Mouse (Mus musculus): ENCODE data around the gene Psg27.
"Not testable (repeated sequence)": the region's sequence is repeated elsewhere in the genome, so short reads cannot be mapped to it uniquely, and the experiment has no call there.

Psg27 gene

DNA sequence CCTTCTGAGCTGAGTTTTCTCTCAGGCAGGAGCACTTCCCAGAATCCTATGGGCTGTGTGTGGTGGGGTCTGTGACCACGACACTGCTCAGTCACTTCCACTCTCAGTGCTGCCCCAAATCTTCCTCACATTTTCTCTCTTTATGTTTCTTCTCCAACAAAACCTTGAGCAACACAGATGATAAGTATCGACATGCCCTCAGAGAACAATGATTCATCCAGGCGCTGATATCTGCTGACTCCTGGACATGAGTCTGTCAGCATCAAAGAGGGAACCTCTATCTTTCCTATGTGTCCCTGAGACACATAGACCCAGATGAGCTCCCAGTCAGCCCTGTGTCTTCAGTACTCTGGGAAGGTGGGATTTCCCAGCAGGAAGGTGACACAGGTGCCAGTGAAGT, at the start of gene Psg27:
TSS of gene Psg27 (minus strand) at position 101 of the 400 bp plus-strand sequence.
- no peak for DNase-seq

DNA sequence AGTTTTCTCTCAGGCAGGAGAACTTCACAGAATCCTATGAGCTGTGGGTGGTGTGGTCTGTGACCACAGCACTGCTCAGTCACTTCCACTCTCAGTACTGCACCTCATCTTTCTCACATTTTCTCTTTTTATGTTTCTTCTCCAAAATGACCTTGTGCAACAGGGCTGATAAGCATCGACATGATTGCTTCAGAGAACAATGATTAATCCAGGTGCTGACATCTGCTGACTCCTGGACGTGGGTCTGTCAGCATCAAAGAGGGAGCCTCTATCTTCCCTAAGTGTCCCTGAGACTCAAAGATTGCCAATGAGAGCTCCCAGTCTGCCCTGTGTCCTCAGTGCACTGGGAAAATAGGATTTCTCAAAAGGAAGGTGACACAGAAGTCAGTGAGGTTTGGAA, 49.3 kb upstream of the Psg27 start, which contains the start of gene Psg23:
TSS of gene Psg23 (minus strand) at position 101 of the 400 bp plus-strand sequence.
- not testable (repeated sequence) for DNase-seq

DNA sequence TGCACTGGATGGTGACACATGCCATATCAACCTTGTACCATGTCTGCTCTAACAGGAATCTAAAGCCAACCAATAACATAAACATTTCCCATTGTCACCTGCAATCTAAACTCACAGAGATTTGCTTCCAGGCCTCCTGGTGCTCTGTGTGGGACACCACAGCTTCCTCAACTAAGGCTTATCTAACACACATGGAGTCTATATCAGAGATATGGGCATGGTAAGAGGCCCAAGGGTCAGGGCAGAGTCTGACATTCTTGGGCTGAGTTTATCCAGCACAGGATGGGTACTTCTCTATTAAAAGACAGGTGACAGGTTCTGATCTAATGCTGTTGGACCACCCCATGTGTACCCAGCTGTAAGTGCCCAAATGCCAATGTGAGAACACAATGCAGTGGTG, 7.3 kb downstream of the Psg27 start:
- no peak for DNase-seq

DNA sequence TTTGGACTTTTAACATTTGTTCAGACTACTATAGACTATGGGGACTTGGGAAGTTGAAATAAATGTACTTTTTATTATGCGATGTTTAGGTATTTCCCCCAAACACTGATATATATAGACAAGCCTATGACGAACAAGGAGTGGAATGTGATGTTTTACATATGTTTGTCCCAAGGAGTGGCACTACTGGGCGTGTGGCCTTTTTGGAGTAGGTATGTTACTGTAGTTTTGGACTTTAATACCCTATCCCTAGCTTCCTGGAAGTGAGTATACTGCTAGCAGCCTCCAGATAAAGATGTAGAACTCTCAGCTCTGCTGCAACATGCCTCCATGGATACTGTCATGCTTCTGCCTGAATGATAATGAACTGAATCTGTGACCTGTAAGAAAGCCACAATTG, 11.4 kb downstream of the Psg27 start:
- not testable (repeated sequence) for DNase-seq

- DNase-seq, result no peak
Measured at GRCm38 (mm10) chr7:18533420-18533819, 33.7 kb downstream of the Psg27 start.

DNA sequence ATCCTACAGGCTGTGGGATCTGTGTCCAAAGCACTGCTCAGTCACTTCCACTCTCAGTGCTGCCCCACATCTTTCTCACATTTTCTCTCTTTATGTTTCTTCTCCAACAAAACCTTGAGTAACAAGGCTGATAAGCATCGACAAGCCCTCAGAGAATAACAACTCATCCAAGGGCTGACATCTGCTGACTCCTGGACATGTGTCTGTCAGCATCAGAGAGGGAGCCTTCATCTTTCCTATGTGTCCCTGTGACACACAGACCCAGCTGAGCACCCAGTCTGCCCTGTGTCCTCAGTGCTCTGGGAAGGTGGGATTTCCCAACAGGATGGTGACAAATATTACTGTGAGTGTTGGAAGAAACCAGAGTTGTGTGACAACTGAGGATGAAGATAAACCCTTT, 34.9 kb downstream of the Psg27 start, which contains the start of gene Psg25:
TSS of gene Psg25 (minus strand) at position 101 of the 400 bp plus-strand sequence.
- DNase-seq, result no peak

DNA sequence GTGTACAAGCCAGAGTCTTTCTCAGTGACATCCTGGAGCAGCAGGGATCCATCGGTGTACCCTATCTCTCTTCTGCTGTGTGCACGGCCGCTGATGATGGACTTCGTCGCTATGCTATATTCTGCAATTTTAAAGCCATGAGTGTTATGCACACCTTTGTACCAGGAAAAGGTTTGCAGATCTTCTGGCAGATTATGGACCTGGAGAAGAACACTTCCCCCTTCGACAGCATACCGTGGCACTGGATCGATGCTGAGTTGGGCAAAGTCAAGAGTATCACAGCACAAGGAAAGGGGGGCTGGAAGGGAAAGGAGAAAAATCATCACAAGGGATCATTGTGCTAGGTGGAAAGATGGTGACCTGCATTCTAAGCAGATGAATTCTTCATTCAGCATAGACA, 42.4 kb downstream of the Psg27 start:
- no peak for DNase-seq

DNA sequence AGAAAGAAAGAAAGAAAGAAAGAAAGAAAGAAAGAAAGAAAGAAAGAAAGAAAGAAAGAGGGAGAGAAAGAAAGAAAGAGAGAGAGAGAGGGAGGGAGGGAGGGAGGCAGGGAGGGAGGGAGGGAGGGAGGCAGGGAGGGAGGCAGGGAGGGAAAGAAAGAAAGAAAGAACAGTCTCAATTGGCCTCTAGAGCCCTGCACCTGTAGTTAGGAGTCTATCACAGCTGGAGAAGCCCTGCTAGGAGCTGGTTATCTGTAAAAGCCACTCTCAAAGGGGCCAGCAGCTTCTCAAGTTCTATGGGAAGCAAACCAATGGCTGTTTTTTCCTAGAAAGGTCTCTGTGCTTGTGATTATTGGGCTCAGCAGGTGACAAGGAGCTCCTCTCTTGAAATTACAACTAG, 54.3 kb downstream of the Psg27 start:
- not testable (repeated sequence) for DNase-seq

GRCm38 (mm10) chr7:18512417-18512816, 54.7 kb downstream of the Psg27 start:
- DNase-seq, result not testable (repeated sequence)

- peak in 1 of 2 experiments; percentile 2 for DNase-seq
Measured at GRCm38 (mm10) chr7:18511479-18511878, 55.6 kb downstream of the Psg27 start.

All from cerebellum, adult 18-20 months (tissue).